Mouse (Mus musculus) lung, adult 2 months (tissue): ENCODE results near the gene Ssxb5.

Source experiments
- CTCF ChIP-seq: fragments of 200-500 bp; IDR thresholded peaks from 2 replicates; pipeline ENCODE4 v1.5.1; 2011; ENCODE audit warnings: mild to moderate bottlenecking, low read length, control low read depth; ENCODE audit not compliant: insufficient read depth
- POLR2A ChIP-seq: fragments of 200-500 bp; IDR thresholded peaks from 2 replicates; pipeline ENCODE4 v1.6.1; 2011; ENCODE audit warnings: low read depth, mild to moderate bottlenecking, control low read depth, low read length, borderline replicate concordance; ENCODE audit errors: extremely low read depth

DNA sequence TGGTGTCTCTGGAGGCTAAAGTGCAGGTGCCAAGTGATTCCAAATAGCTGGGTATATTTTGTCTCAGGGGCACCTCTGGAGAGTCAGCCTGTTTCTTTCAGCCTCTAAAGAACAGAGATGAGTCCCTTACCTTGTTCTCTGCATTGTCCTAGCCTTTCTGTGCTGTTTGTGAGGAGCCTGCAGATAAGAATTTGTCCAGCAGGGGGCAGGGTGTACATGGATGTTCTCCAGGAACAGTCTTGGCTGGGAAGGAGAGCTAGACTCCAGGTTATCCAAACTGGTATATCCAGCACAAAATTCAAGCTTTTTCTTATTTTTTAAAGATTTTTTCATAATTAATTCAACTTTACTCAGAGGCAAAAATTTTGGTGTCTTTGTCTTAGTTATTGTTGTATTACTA is 28.6 kb downstream of the Ssxb5 start:
- peak; percentile 21; the same call in 1 of the 2 replicates for TF ChIP-seq CTCF
- TF ChIP-seq POLR2A: no peak
